Mouse (Mus musculus) forebrain, postnatal 0 days (tissue): ENCODE measurements around the gene Gapdhs. TPM values are rescaled to one million over a fixed set of nuclear protein-coding genes. Genes with fewer than 3 reads are reported as not detected.

Experiments used
- ATAC-seq: fragments of 200-750 bp; cut with Nextera tagmentation; 2 replicates; pipeline ENCODE4 v1.8.0; 2017; ENCODE audit warnings: mild to moderate bottlenecking, moderate library complexity
- DNase-seq: peaks from one replicate; pipeline ENCODE4 v3.0.0-alpha.2; 2015
- H3K27ac ChIP-seq: fragments of 300-500 bp; sonication (generic); 2 replicates; pipeline ENCODE4 v1.5.1; 2014; ENCODE audit warnings: low read depth, mild to moderate bottlenecking, antibody characterized with exemption, low read length, moderate library complexity, mixed read lengths
- H3K27me3 ChIP-seq: fragments of 300-500 bp; sonication (generic); 2 replicates; pipeline ENCODE4 v1.6.1; 2014; ENCODE audit warnings: mild to moderate bottlenecking, low read length, mixed read lengths; ENCODE audit not compliant: insufficient read depth
- H3K36me3 ChIP-seq: fragments of 300-500 bp; sonication (generic); 2 replicates; pipeline ENCODE4 v1.6.1; 2014; ENCODE audit warnings: mild to moderate bottlenecking, moderate library complexity; ENCODE audit not compliant: insufficient read depth
- H3K4me1 ChIP-seq: fragments of 300-500 bp; sonication (generic); 2 replicates; pipeline ENCODE4 v1.6.1; 2014; ENCODE audit warnings: antibody characterized with exemption; ENCODE audit not compliant: insufficient read depth
- H3K4me2 ChIP-seq: fragments of 300-500 bp; sonication (generic); 2 replicates; pipeline ENCODE4 v1.6.1; 2014; ENCODE audit warnings: low read depth, mild to moderate bottlenecking, moderate library complexity
- H3K4me3 ChIP-seq: fragments of 300-500 bp; sonication (generic); 2 replicates; pipeline ENCODE4 v1.5.1; 2014; ENCODE audit warnings: low read depth, low read length, mixed read lengths
- H3K9ac ChIP-seq: fragments of 300-500 bp; sonication (generic); 2 replicates; pipeline ENCODE4 v1.6.1; 2014; ENCODE audit warnings: mild to moderate bottlenecking
- H3K9me3 ChIP-seq: fragments of 300-500 bp; sonication (generic); 2 replicates; pipeline ENCODE4 v1.6.1; 2016; ENCODE audit warnings: low read length
- CTCF ChIP-seq: sonication (generic); IDR thresholded peaks from 2 replicates; pipeline ENCODE4 v1.5.1; 2016; ENCODE audit warnings: antibody characterized with exemption, control low read depth, low read depth
- WGBS: fragments of 180-500 bp; shearing (Covaris S2); extraction: QIAGEN DNeasy Blood & Tissue Kit; methylation state at CpG from one replicate; pipeline ENCODE4 v1.1.7; 2014; 5-methylcytosine and 5-hydroxymethylcytosine counted together
- polyA plus RNA-seq: library from polyadenylated mRNA; unstranded; fragments of >200 nt; fragmentation: Nextera tagmentation; extraction: Ambion mirVana; gene quantifications from 2 replicates; pipeline ENCODE4 v1.2.1, GENCODE M21; 2015
- total RNA-seq: library from RNA; depleted of rRNA; stranded (reverse); fragments of >200 nt; gene quantifications from 2 replicates; pipeline ENCODE4 v1.2.3, GENCODE M21; 2014

Gapdhs gene
- total and polyA plus RNA-seq, 2 experiments from 2014 or later, result 0.65 TPM; not detected in 1

DNA sequence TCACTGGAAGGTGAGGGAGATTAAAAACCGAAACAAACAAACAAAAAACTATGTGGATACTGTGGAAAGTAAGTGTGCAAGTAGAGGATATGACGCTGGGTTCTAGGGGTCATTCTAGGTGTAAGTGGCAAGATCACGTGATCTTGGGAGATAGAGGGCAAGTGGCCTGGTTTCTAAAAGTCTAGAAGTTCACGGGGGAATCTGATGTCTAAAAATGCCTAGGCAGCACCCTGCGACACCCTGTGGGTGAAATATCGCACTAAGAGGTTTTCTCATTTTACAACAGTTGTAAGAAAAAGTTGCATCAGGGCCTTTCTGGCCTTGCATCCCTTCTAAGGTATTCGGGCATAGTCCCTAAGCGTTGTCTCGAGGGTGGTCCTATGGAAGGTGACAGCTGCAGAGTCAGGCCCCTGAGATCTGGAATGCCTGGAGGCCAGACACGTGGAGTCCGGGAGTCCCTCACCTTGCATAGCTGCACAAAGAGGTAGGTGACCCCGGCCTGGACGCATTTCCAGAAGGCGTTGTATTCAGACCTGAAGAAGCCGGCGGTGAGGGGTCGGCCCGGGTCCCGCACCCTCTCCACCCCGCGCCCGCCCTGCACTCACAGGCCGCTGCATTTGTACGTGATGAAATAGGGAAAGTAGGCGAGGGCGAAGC lies 14.6 kb downstream of the Gapdhs start:
- peaks cover 17% of the 10 kb centered on the region; the same call in 1 of the 2 replicates for H3K4me1 ChIP-seq
- no peaks in the 10 kb centered on the region for H3K27me3 ChIP-seq
- TF ChIP-seq CTCF, result no peak
- DNase-seq, result peak; percentile 50
- H3K9me3 ChIP-seq, result no peaks in the 10 kb centered on the region
- peak overlapping the region; percentile 80 for H3K4me2 ChIP-seq
- H3K4me3 ChIP-seq, result peak overlapping the region; percentile 76
- H3K9ac ChIP-seq, result peak overlapping the region; percentile 72
- ATAC-seq, result peak; percentile 28
- WGBS, result 6% methylated on average over 26 of the region's 26 CpGs
- peak overlapping the region; percentile 86 for H3K27ac ChIP-seq
- H3K36me3 ChIP-seq, result peaks cover 26% of the 10 kb centered on the region

DNA sequence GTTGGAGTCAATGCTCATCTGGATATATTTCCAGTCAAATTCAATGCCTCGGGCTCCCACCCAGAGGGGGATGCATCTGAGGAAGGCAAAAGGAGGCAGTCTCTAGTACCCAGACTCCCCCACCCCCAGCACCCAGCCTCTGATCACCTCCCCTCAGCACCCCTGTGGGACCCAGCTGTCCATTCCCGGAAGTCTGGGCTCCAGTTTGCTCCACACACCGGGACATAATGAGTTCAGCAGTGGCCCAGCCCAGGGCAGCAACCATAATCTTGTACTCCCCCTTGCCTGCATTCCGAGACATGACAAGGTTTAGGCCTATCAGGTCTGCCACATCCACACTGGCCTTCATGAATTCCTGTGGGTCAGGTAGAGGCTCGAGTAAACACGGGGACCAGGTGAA lies 15.3 kb downstream of the Gapdhs start:
- H3K4me2 ChIP-seq, result peak overlapping the region; percentile 80
- ATAC-seq, result no peak
- no peak for DNase-seq
- 88% methylated on average over 6 of the region's 6 CpGs for WGBS
- H3K36me3 ChIP-seq, result peaks cover 19% of the 10 kb centered on the region
- no peaks in the 10 kb centered on the region for H3K27me3 ChIP-seq
- H3K27ac ChIP-seq, result no peak overlapping the region
- peaks cover 17% of the 10 kb centered on the region; the same call in 1 of the 2 replicates for H3K4me1 ChIP-seq
- H3K4me3 ChIP-seq, result peak overlapping the region; percentile 76; the same call in 1 of the 2 replicates
- H3K9me3 ChIP-seq, result no peaks in the 10 kb centered on the region
- TF ChIP-seq CTCF, result no peak
- H3K9ac ChIP-seq, result peak overlapping the region; percentile 72; the same call in 1 of the 2 replicates

- no peak overlapping the region for H3K4me2 ChIP-seq
- H3K27me3 ChIP-seq, result no peaks in the 10 kb centered on the region
- H3K4me1 ChIP-seq, result peaks cover 3% of the 10 kb centered on the region; the same call in 1 of the 2 replicates
- H3K27ac ChIP-seq, result no peak overlapping the region
- no peak for TF ChIP-seq CTCF
- DNase-seq (no peak), ATAC-seq (no peak)
- H3K9me3 ChIP-seq, result no peaks in the 10 kb centered on the region
- H3K4me3 ChIP-seq, result no peak overlapping the region
- WGBS, result 77% methylated on average over 6 of the region's 6 CpGs
- peaks cover 10% of the 10 kb centered on the region for H3K36me3 ChIP-seq
- no peak overlapping the region for H3K9ac ChIP-seq
Measured at GRCm38 (mm10) chr7:30723274-30723953, 20.1 kb downstream of the Gapdhs start.

DNA sequence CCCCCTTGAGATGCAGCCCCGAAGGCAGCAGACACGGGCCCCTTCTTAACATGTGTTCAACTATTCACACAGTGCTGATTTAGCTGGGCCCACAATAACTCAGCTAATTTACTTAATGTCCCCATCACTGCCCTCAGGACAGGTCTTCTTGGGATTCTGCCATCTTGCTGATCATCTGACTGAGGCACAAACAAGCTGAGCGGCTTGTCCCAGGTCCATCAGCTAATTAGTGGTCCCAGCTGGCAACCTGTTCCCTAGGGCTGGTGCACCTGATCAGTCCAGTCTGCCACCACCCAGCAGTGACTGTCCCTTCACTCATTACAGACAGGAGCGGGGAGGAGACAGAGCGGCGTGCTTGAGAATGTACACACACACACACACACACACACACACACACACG lies 22.2 kb downstream of the Gapdhs start:
- no peak overlapping the region for H3K4me3 ChIP-seq
- no peak for DNase-seq
- no peak for ATAC-seq
- no peak for TF ChIP-seq CTCF
- H3K27ac ChIP-seq, result no peak overlapping the region
- H3K4me2 ChIP-seq, result no peak overlapping the region
- H3K4me1 ChIP-seq, result 0 out of 2 replicates have a peak, but pooled peaks cover 8% of the 10 kb centered on the region
- 67% methylated on average over 7 of the region's 7 CpGs for WGBS
- no peaks in the 10 kb centered on the region; the same call in 1 of the 2 replicates for H3K36me3 ChIP-seq
- no peak overlapping the region for H3K9ac ChIP-seq
- H3K27me3 ChIP-seq, result 0 out of 2 replicates have a peak, but pooled peaks cover 8% of the 10 kb centered on the region
- no peaks in the 10 kb centered on the region for H3K9me3 ChIP-seq

GRCm38 (mm10) chr7:30719669-30720068 lies 23.8 kb downstream of the Gapdhs start:
- TF ChIP-seq CTCF, result no peak
- H3K4me2 ChIP-seq, result no peak overlapping the region
- ATAC-seq, result no peak

GRCm38 (mm10) chr7:30717716-30718046 lies 25.8 kb downstream of the Gapdhs start:
- Histone ChIP-seq H3K4me2 (peak overlapping the region; percentile 59), H3K36me3 (no peaks in the 10 kb centered on the region), H3K27ac (no peak overlapping the region), H3K9ac (0 out of 2 replicates have a peak overlapping the region, but pooled peaks have one; percentile 33), H3K4me3 (peak overlapping the region; percentile 35), H3K9me3 (no peaks in the 10 kb centered on the region), H3K4me1 (0 out of 2 replicates have a peak, but pooled peaks cover 8% of the 10 kb centered on the region), H3K27me3 (0 out of 2 replicates have a peak, but pooled peaks cover 8% of the 10 kb centered on the region)
- 8% methylated on average over 14 of the region's 14 CpGs for WGBS
- peak; percentile 11; the same call in 1 of the 2 replicates for TF ChIP-seq CTCF
- no peak for DNase-seq
- no peak for ATAC-seq

More at GRCm38 (mm10) chr7:30719669-30720068, 23.8 kb downstream of the Gapdhs start:
- H3K9ac ChIP-seq, result no peak overlapping the region
- 0 out of 2 replicates have a peak, but pooled peaks cover 8% of the 10 kb centered on the region for H3K27me3 ChIP-seq
- no peak for DNase-seq
- 95% methylated on average over 5 of the region's 5 CpGs for WGBS
- H3K9me3 ChIP-seq, result no peaks in the 10 kb centered on the region
- no peaks in the 10 kb centered on the region for H3K36me3 ChIP-seq
- no peak overlapping the region for H3K27ac ChIP-seq
- H3K4me3 ChIP-seq, result no peak overlapping the region
- H3K4me1 ChIP-seq, result 0 out of 2 replicates have a peak, but pooled peaks cover 8% of the 10 kb centered on the region
